Mouse (Mus musculus): Measurements from ENCODE around the gene Atp7a. TPM values are rescaled to one million over a fixed set of nuclear protein-coding genes. Genes with fewer than 3 reads are reported as not detected.

Atp7a gene
- total RNA-seq, 4 experiments from 2014 or later, result 5.2 to 6.9 (median 6.2) TPM

DNA sequence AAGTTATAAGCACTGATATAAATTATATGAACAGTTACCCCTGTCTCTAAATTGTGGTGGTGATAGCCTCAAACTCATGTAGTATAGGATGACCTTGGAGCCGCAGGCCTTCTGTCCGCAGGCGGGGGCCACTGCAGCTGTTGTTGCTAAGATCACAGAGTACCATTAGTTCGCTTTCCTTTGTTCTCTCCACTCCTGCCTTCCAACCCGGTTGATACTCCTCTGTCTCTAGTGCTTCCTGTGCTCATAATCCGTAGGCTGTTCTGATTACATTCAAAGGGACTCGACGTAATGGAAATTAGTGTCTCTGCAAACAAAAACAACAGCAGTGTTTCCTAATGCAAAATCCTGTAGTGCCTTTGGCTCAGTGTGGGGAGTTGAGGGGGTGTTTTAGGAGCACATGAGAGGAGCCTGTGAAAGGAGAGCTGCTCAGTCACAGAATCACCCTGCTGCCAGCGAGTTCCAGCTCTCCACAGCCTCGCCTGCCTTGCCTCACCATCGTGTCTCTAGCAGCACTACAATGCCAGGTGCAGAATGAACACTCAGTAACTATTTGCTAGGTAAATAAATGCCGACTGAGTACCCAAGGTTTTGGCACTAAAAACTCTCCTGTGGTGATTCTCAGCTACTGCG is 53.9 kb downstream of the Atp7a start:
- DNase-seq (ENCODE audit: low spot score), result no peak

DNA sequence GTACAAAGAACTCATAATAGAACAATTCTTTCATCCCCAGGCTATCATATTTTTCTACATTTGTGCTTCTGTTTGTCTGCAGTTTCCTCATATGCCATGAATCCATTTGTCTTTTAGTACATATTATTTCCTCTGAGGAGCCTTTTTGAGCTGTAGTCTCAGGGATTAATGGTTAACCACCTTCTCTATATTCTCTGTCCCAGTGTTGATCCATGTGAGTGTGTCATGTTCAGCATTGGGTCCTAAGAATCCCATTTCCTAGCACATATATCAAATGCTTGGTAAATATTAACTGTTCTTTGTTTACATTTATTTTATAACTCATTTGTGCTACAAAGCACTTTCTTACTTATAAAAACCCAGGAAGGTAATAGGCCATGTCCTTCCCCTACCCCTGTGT is 55.4 kb downstream of the Atp7a start:
- no peak for DNase-seq (ENCODE audit: low spot score)

DNA sequence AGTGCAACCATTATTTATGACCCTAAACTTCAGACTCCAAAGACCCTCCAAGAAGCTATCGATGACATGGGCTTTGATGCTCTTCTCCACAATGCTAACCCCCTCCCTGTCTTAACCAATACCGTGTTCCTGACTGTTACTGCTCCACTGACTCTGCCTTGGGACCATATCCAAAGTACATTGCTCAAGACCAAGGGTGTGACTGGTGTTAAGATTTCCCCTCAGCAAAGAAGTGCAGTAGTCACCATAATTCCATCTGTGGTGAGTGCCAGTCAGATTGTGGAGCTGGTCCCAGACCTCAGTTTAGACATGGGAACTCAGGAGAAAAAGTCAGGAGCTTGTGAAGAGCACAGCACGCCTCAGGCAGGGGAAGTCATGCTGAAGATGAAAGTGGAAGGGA is 58.1 kb downstream of the Atp7a start:
- DNase-seq (ENCODE audit: low spot score), result peak; percentile 9

DNA sequence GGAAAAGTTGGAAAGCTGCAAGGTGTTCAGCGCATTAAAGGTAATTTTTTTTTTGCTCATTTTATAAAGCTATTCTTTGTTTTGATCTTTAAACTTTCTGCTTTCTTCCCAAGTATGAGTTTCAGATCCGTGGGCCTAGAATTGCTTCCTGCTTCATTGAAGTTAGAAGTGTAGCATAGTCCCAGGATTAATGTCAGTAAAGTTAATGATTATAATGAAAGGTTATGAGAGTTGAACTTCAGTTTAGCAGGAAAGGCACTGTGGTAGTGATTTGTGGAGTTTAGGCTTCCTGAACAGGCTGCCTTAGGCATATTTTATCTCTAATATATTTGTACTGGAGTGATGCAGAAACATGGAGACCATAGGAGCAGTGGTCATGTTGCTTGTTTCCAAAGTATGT is 58.5 kb downstream of the Atp7a start:
- no peak for DNase-seq (ENCODE audit: low spot score)

DNA sequence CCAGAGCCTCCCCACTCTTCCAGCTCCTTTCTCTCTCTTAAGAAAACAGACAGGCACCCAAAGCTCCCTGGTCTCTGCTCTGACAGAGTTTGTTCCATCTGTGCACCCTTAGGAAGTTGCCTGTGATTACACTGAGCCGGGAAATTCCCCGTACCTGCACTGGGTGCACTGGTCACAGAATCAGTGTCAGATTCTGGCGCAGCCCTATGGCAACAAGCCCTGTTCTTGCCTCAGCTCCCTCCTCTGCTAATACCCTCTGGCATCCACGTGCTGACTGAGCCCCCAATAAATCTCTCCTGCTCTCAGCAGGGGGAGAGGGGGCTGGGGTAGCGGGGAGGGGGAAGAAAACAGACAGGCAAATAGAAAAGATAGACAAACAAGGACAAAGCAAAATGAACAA is 65.9 kb downstream of the Atp7a start:
- DNase-seq (ENCODE audit: low spot score), result no peak

DNA sequence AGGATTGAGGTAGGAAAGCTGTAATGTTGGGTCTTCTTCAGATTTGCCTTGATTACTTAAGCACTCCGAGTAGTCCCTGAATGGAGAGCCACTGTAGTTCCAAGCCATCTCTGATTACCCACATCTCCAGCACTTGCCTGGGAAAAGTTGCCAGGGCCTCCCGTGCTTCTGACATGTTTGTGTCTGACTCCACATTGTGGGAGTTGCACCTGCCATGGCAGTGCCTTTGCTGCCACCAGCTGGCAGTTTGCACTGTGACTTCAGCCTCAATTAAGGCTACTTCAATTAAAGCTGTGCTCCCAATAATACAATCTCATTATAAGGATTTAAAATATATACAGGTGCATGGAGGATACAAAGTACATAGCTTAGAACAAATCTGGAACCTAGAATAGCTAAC is 78.4 kb downstream of the Atp7a start:
- DNase-seq (ENCODE audit: low spot score), result peak; percentile 19

DNA sequence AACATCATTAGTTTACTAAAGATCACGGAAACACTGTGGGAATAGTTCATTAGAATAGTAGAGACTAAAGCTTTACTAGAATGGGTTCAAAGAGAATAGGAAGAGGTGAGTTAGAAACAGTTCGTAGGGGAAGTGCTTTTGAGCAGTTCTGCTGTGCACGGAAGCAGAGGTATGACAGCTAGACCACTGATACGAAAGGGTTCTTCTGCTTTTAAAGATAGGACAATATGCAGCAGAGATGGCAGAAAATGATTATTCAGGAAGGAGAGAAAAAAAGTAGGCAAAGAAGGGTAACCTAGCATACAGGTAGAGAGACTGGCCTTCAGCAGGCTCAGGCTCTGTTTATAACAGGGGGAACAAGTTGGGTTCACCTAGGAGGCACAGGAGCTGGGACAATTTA is 86.8 kb downstream of the Atp7a start:
- no peak for DNase-seq (ENCODE audit: low spot score)

DNA sequence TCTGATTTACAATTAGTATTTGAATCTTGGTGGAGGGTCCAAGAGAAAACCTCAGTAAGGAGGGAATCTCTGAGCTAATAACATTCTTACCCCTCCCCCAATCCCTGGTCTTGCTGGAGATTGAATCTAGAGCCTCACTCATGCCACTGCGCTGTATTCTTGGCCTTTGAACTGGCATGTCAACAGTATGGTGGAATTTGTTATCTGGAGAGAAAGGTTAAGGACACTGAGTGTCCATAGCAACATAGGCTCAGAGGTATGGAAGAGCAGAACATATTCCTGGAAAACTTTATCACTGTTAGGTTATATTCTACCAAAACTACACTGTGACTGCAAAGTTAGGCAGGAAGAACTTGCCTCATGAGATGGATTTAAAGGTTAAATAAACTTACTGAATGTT is 87.6 kb downstream of the Atp7a start:
- no peak for DNase-seq (ENCODE audit: low spot score)

DNA sequence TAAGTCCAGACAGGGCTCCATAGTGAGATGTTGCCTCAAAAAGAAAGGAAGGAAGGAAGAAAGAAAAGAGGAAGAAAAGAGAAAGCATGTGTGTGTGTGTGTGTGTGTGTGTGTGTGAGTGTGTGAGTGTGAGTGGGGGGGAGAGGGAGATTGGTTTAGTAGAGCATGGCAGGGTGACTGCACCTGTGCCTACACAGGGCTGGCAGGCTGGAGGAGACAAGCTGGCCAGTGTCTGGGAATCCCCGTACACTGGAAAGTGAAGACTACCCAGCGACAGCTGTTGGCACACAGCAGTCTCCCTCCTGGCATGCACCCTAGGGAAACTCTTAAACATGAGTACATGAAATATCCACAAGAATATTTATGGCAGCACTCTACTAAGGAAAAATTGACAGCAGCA is 95.7 kb downstream of the Atp7a start:
- no peak for DNase-seq (ENCODE audit: low spot score)

DNA sequence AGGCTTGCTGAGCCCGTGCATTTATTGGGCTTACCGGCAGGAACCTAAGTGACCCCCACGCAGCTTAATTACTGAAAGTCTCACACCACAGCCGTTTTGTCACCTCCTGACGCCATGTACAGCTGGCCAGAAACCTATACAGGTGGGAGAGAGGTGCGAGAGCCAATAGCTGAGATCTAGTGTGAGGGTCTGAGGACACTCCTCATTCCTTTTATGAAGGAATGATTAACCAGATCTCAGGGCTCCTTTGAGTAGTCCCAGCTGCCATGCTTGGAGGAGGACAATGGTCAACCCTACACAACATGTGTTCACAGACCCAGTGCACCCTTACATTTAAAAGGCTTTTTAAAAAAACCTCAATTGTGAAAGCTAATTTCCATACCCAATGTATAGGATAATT is 101.2 kb downstream of the Atp7a start:
- no peak for DNase-seq (ENCODE audit: low spot score)

DNA sequence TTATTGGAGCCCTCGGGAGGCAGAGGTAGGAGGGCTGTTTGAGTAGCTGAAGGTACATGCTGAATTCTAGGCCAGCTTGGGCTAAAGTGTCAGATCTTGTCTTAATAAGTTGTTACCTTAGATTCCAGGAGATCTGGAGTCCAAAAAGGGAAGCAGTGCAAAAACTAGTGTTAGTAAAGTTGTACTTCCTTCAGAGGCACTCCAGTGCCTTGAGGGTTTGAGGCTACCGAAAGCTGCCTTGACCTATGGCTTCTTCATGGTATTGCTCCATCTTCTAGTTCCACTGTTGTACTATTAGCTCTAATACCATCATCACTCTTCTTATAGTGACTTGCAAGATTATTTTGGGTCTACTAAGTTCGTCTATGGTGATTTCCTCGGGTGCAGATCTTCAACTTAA is 102.8 kb downstream of the Atp7a start:
- no peak for DNase-seq (ENCODE audit: low spot score)

DNA sequence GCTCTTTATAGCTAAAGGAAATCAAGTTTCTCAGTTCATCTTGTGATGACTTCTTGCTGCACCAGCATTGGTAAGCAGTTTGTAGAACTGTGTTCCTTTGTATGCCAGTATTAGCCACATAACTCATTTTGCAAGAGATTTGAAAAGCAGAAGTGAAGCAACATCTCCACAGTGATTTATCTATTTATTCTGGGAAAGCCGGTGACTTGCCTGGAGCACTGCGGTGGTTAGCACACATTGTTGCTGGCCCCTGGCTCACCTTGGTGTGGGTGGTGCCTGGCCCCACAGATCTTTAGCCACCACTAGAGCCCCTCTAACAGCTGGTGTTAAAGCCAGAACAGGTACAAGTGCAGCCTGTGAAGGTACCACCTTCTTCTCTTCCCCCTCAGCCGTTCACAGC is 107.8 kb downstream of the Atp7a start:
- no peak for DNase-seq (ENCODE audit: low spot score)

DNA sequence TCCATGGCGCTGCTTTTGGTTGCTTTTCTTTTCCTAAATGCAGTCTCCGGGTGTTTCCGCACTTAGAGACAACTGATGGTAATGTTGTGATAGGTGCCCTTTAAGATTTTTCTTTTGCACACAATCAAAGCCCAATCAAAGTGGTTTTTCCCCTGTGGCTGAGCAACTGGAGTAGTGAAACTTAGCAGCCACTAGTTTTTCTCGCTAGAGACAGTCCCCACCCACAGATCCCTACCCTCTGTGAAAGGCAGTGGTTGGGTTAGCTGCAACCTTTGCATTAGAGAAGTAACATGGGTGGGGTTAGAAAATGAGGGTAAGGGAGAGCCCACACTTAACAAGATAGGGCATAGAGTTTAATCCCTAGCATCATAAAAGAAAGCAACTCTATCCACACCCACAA is 108.4 kb downstream of the Atp7a start:
- no peak for DNase-seq (ENCODE audit: low spot score)

DNA sequence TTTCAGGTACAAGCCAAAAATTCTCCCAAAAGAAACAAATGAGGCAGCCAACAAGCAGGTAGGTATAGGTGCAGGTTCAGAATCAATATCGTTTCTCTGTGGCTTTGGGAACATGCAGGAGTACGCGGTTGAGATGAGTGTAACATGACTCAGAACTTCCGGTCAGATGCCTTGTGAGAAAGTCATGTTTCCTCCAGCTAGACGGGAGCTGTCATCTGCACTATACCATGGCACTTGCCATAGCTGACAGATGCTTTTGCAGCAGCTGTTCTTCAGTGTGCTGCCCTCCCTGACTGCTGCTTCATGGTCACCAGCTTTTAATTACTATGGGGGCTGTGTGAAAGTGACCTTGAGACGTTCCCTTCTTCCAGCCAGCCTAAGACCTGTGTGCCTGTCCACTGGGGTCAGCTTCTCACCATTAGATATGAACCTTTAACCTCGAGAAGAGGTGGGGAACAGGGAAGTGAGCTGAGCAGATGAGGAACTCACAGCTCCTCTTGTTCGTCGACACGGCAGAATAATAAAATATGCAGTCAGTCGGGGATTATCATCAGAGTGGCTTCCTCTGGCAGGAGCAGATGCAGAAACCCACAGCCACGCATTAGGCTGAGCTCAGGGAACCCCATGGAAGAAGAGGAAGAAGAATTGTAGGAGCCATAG is 109.0 kb downstream of the Atp7a start:
- no peak for DNase-seq (ENCODE audit: low spot score)

DNA sequence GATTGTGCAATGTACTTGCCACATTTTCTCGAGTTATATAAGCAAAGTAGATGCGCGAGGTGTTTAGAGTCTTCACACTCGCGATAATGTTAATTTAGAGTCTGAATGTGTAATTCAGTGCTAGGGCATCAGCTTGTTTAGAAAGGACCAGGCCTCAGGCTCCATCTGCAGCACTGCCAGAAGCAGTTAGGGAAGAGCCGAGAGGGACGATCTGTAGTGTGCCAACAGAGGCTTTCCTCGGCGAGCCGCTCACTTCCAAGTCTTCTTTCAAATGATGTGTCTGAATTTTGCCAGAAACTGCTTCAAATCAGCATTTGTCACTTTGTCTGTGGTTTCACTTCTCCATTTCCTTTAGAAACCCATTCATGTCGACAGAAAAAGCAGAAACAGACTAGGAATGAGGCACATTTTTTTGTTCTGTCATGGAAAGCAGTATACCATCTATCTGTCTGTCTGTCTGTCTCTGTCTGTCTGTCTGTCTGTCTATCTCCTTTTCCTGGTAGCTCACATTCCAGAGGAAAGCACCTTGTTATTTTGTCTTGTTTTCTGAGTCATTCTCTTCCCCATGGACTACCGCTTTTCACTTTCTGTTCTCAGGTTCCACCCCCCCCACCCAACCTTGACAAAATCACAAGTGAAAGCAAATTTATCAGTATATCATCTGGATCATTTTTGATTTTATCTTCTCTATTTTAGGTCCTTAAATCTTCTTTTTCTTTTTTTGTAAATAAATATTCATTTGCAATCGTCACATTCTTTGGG is 112.4 kb downstream of the Atp7a start:
- DNase-seq (ENCODE audit: low spot score), result no peak

DNA sequence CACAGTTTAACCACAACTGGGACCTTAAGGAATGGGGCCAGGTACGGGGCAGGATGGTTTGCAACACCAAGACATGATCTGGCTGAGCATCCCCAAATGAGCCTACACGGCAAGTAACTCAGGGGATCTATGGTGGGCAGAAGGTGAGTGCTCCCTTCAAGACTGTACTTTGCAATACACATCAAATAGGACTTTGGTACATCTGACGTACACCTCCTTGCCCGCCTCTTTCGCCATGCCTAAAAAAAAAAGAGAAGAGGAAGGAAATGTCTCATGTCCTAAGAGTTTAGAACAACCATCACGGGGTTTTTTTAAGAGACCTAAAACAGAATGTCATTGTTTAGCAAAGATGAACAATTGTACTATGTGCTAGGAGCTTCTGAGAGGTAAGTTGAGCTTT is 115.9 kb downstream of the Atp7a start, which contains the start of gene Tlr13:
Gene Tlr13 (plus strand): TSS at position 269 of the 400 bp plus-strand sequence.
- no peak for DNase-seq (ENCODE audit: low spot score)

DNA sequence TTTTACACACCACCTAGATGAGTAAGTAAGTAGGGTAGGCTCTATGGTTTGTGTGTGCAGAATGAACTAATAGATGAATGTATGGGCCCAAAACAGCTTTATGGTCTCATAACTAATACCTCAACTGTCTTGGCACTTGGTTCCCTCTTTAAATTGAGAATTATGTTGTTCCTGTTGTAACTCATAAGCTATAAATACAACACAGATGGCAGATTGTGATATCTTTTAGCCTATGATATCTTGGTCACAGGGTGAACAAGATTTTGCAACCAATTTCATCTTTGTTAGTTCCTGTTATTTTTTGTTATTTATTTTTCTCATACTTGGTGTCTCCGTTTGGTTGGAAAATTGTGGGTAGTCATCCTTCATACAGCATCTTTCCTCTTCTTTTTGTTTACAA is 121.1 kb downstream of the Atp7a start:
- DNase-seq (ENCODE audit: low spot score), result no peak

DNA sequence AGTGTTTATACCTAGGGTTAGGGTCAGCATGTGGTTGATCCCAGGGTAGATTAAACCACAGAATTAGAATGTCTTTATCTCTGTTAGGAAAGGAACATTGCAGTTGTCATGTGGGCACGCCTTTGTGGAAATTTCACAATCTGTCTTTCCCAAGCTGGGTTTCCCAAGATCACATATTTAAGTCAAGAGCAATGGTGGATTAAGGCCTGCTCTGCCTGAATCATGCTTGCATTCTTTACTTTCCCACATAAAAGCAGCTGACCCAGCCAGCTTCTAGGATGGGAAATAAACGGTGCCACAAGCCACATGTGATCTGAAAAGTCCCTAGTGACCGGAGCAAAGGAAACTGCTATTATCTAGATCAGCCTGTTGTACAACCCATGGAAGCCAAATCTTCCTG is 122.4 kb downstream of the Atp7a start:
- DNase-seq (ENCODE audit: low spot score), result no peak

DNA sequence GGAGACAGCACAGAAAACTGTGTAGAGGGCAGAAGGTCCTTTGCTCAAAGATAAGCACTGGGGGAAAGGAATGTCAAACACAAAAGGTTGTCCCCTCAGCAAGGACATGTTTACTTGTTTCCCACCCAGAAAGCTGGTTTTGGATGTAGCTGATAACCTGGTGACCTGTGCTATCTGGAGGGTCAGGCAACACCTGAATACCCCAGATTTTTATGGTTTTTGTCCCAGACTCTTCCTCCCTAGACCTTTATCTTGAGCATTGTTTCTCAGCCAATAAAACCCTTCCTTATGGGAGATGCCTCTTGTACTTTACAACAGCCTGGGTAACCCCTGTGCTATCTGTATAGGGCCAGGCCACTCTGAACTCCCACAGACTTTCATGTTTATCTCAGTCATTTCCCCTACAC is 127.1 kb downstream of the Atp7a start:
- DNase-seq (ENCODE audit: low spot score), result no peak

DNA sequence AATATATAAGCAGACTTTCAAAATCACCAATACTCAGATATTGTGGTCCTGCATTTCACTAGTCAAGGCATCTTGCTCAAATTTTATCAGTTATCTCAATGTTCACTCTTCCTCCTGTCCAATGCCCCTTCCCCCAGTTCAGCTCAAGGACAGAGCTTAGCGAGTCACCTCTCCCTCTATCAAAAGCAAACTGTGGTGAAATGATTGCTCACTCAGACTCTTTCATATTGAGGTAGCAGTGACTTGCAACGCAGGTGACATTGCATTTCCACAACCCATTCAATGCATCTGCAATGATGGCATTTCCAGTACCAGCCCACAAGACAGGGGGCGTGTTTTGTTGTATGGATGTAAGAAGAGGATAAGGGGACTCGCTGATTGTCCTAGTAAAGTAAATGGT is 128.8 kb downstream of the Atp7a start:
- no peak for DNase-seq (ENCODE audit: low spot score)

DNA sequence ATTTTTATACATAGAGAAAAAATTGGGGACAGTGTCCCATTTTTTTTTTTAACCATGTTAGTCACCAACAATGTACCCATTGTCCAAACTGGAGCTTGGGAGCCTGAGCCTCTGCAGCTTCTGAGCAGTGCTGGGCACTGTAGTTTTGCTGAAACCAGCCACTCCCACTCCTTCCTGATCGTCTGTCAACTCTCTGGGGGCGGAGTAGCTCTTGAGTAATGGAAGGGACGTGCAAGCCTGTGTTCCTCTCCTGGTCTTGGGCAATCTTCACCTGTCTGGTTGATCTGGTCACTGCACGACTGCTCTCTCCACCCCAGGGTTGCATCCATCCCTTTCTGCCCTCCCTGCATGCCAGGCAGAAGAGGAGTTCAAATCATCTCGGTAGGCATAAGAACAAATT is 136.9 kb downstream of the Atp7a start:
- DNase-seq (ENCODE audit: low spot score), result no peak

DNA sequence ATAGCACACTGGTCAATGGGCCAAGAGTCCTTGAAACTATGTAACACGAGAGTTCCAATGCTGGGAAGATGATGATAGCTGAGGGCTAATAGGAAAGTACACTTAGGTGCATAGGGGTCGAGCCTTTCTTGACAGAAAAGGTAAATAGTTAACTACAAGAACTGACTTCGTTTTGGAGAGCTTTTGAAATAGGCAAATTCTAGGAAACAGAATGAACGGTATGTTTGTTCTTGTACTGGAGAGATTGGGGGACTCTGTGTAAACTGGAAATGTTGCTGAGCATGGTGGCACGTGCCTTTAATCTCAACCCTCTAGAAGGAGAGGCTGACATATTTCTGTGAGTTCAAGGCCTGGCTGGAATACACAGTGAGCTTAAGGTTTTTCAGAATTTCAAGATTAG is 137.5 kb downstream of the Atp7a start:
- DNase-seq (ENCODE audit: low spot score), result no peak

DNA sequence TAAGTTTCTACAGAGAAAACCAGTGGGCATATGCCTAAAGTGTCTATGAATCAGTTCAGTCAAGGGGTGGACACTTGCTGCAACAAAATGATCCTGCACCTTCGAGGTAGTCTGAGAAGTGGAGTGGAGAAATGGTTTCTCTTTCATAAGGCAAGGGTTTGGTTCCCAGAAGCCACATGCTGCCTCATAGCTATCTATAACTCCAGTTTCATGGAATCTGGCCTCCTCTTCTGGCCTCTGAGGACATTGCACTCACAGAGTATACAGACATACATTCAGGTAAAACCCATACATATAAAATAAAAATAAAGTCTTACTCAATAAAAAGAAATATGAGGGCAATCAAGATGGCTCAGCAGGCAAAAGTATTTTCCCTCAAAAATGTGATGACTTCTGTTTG is 138.0 kb downstream of the Atp7a start:
- no peak for DNase-seq (ENCODE audit: low spot score)

All from heart, adult 8-10 months (tissue).